ENCODE assay signal across 8 mouse cellular contexts in the genomic region with DNA sequence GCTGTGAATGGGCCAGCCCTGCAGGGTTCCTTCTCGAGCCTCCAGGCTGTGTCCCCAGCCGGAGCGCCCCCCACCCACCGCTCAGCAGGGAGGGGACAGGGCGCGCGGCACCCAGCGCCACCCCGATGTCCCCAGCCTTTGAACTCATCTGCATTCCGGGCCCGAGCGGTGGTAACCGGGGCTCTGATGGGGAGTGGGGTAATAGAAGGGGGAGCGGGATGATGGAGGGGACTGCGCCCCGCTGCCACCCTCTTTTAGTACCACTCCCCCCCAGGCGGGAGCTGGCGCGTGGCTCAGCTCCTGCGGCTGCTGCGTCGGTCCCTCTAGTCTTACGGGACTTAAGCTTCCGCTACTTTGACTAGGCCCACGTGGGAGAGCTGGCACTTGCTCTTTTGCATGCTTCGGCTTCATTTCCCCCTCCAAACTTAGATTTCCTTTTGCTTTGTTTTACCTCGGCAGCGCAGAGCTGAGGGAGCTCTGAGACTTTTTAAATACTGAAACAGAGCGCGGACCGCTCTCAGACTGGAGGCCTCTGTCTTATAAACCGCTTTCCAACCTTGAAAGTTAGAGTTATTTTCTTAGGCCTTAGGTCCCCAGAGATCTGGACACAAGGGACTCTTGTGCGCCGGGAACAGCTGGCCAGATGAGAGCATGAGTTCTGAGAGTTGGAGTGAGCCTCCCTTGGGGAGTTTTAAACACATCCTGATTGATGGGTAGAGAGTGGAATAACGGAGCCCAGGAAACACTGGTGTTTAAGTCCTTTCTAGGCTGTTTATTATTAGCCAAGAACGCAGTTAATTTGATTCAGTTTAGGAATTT. TPM values are rescaled to one million over a fixed set of nuclear protein-coding genes. Genes with fewer than 3 reads are reported as not detected.
DNase-seq lines count a peak whose midpoint lies in the region; ATAC-seq and TF ChIP-seq lines count a peak whose summit lies in the region.

No protein-coding gene starts in this region.

- H3K4me2 ChIP-seq in forebrain, embryonic 15.5 days (replicated peaks), result peak overlapping the region; percentile 80
- peak overlapping the region; percentile 61 for H3K4me2 ChIP-seq in hindbrain, embryonic 11.5 days (replicated peaks; ENCODE audit: low read depth, low read length)

- peak overlapping the region; percentile 76 for H3K9ac ChIP-seq in forebrain, embryonic 15.5 days (replicated peaks)
- peak overlapping the region; percentile 80 for H3K9ac ChIP-seq in hindbrain, embryonic 11.5 days (ENCODE audit: low read depth, low read length)

- WGBS in forebrain, embryonic 15.5 days, result under 1% methylated on average over 35 of the region's 36 CpGs
- under 1% methylated on average over 34 of the region's 36 CpGs for WGBS in hindbrain, embryonic 11.5 days
- WGBS in limb, embryonic 10.5 days, result under 1% methylated on average over 35 of the region's 36 CpGs

- ATAC-seq in forebrain, embryonic 15.5 days (replicated peaks), result peak; percentile 90
- peak; percentile 85 for ATAC-seq in hindbrain, embryonic 11.5 days (ENCODE audit: low FRiP score)

- H3K27me3 ChIP-seq in forebrain, embryonic 15.5 days, result no peaks in the 10 kb centered on the region
- no peaks in the 10 kb centered on the region for H3K27me3 ChIP-seq in hindbrain, embryonic 11.5 days (ENCODE audit: control insufficient read depth, insufficient read depth, low read length)
- H3K27me3 ChIP-seq in limb, embryonic 10.5 days (ENCODE audit: low read depth, poor library complexity, severe bottlenecking), result no peaks in the 10 kb centered on the region
- no peaks in the 10 kb centered on the region for H3K27me3 ChIP-seq in testis, adult 2 months (ENCODE audit: control insufficient read depth, insufficient read depth, low read length)

- TF ChIP-seq CTCF in testis, adult 2 months (IDR thresholded peaks at IDR 0.05; ENCODE audit: control insufficient read depth, insufficient read depth, insufficient replicate concordance, low read depth, low read length), result no peak

- peak; percentile 4; the same call in 1 of the 2 replicates for TF ChIP-seq POLR2A in testis, adult 2 months (IDR thresholded peaks at IDR 0.05; ENCODE audit: control insufficient read depth, low read depth, low read length)

- peak overlapping the region; percentile 73 for H3K27ac ChIP-seq in forebrain, embryonic 15.5 days (replicated peaks)
- no peak overlapping the region for H3K27ac ChIP-seq in hindbrain, embryonic 11.5 days (ENCODE audit: low read depth, low read length)
- H3K27ac ChIP-seq in limb, embryonic 10.5 days, result peak overlapping the region; percentile 98
- H3K27ac ChIP-seq in testis, adult 2 months (ENCODE audit: control insufficient read depth, insufficient read depth, low read depth, low read length), result peak overlapping the region; percentile 28; the same call in 1 of the 2 replicates

- H3K36me3 ChIP-seq in forebrain, embryonic 15.5 days, result no peaks in the 10 kb centered on the region
- H3K36me3 ChIP-seq in hindbrain, embryonic 11.5 days (ENCODE audit: control insufficient read depth, insufficient read depth, low read length), result no peaks in the 10 kb centered on the region; the same call in 1 of the 2 replicates
- H3K36me3 ChIP-seq in limb, embryonic 10.5 days, result peaks cover 18% of the 10 kb centered on the region
- H3K36me3 ChIP-seq in testis, adult 2 months (ENCODE audit: control insufficient read depth, insufficient read depth, low read length), result no peaks in the 10 kb centered on the region

- H3K4me1 ChIP-seq in forebrain, embryonic 15.5 days, result peaks cover 23% of the 10 kb centered on the region
- no peaks in the 10 kb centered on the region; the same call in 1 of the 2 replicates for H3K4me1 ChIP-seq in hindbrain, embryonic 11.5 days (replicated peaks; ENCODE audit: control insufficient read depth, insufficient read depth, low read length)
- H3K4me1 ChIP-seq in limb, embryonic 10.5 days, result peaks cover 28% of the 10 kb centered on the region
- no peaks in the 10 kb centered on the region; the same call in 1 of the 2 replicates for H3K4me1 ChIP-seq in testis, adult 2 months (ENCODE audit: control insufficient read depth, insufficient read depth, low read length)

- H3K9me3 ChIP-seq in forebrain, embryonic 15.5 days, result no peaks in the 10 kb centered on the region
- H3K9me3 ChIP-seq in hindbrain, embryonic 11.5 days (ENCODE audit: control insufficient read depth, low read length), result no peaks in the 10 kb centered on the region
- no peaks in the 10 kb centered on the region for H3K9me3 ChIP-seq in limb, embryonic 10.5 days (replicated peaks)

- DNase-seq in layer of hippocampus, adult 11-12 months (ENCODE audit: low spot score), result peak; percentile 36
- DNase-seq in layer of hippocampus, adult 8-10 months (ENCODE audit: low spot score in 2 of 2), result no peak
- peak; percentile 42 to 52 for DNase-seq in adrenal gland, adult 18-20 months (ENCODE audit: low spot score in 2 of 2)
- peak; percentile 53 for DNase-seq in hindbrain, embryonic 11.5 days (ENCODE audit: low spot score)
- no peak for DNase-seq in limb, embryonic 10.5 days (ENCODE audit: low spot score)
- DNase-seq in mesoderm, embryonic 11.5 days (ENCODE audit: low read depth, low spot score), result peak; percentile 65

- peak overlapping the region; percentile 88 for H3K4me3 ChIP-seq in forebrain, embryonic 15.5 days
- peak overlapping the region; percentile 80 for H3K4me3 ChIP-seq in hindbrain, embryonic 11.5 days (ENCODE audit: low read depth, low read length)
- peak overlapping the region; percentile 97 for H3K4me3 ChIP-seq in limb, embryonic 10.5 days
- H3K4me3 ChIP-seq in testis, adult 2 months (ENCODE audit: control insufficient read depth, low read depth, low read length), result peak overlapping the region; percentile 85

RNA-seq across cellular contexts. Expression of gene Mtap, which starts 0.8 kb away (rescaled TPM):
- total RNA-seq in layer of hippocampus, adult 8-10 months (2022), result 10 to 100 TPM; 10.4 to 11.9 (median 11.0) TPM
- 10 to 100 TPM; 26.4 to 44.8 TPM for total RNA-seq in adrenal gland, adult 18-20 months (2021)
- polyA plus RNA-seq in forebrain, embryonic 15.5 days (2015; fragmentation: Nextera tagmentation; extraction: Ambion mirVana), result 27.8 and 29.3 TPM in 2 replicates
- polyA plus RNA-seq in hindbrain, embryonic 11.5 days (2014; fragmentation: Nextera tagmentation; extraction: Ambion mirVana), result 81.4 and 86.6 TPM in 2 replicates
- polyA plus RNA-seq in limb, embryonic 10.5 days (2016; fragmentation: Nextera tagmentation; extraction: Ambion mirVana), result 117 and 141 TPM in 2 replicates
- 1.8 and 2.0 TPM in 2 replicates for polyA plus RNA-seq in testis, adult 2 months (2012; rRNA removed)

Comparison
In these comparisons a context has a peak if more than half of its experiments do, and no peak if none do; other contexts are left out.
1. DNase-seq: peak in layer of hippocampus, adult 11-12 months (single experiment), adrenal gland, adult 18-20 months (2 of 2), hindbrain, embryonic 11.5 days (single experiment) and mesoderm, embryonic 11.5 days (single experiment); none in layer of hippocampus, adult 8-10 months (0 of 2) and limb, embryonic 10.5 days (single experiment).
2. Peak in every context shown above with its lines, with median percentiles within 50 percentile points of each other: H3K4me3 ChIP-seq.